Mouse (Mus musculus) right cerebral cortex, postnatal 25 days (tissue): ENCODE measurements at regions not wholly inside any gene's neighbourhood (a gene's known extent, or its start where the extent isn't known, plus 50 kb on each side); places are given as distances from the start of the nearest gene placed in this dataset.

ENCODE experiments used
- DNase-seq: peaks from one replicate; pipeline ENCODE4 v3.0.0; 2022

DNA sequence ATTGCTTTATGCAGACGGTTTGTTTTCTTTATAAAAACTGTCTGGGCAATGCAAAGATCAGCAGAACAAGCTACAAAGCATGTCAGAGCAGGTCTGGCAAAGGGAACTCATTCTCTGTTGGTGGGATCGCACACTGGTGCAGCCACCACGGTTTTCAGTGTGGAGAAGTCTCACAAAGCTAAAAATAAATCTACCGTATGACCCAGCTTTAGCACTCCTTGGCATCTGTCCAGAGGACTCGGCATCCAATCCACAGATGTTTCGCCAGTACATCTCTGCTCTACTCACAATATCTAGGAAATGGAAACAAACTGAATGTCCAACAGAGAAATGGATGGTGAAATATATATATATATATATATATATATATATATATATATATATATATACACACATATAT is 69.4 kb upstream of the Tbc1d5 start:
- no peak for DNase-seq

DNA sequence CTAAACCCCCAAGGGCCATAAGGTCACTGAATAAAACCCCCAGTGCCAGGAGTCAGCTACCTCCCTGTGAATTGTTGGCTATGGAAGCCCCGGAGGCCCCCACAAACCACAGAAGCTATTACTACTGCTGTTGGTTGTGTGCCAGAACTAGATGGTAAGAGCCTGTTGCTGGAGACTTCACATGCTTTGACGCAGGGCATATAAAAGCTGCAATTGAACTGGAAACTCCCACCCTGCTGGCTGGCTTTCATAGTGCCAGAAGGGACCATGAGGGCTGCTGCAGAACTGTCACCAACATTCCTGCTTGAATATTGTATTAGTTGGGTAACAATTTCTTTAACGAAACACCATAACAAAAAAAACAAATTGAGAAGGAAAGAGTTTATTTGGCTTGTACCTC is 66.9 kb upstream of the Tbc1d5 start:
- DNase-seq, result no peak

DNA sequence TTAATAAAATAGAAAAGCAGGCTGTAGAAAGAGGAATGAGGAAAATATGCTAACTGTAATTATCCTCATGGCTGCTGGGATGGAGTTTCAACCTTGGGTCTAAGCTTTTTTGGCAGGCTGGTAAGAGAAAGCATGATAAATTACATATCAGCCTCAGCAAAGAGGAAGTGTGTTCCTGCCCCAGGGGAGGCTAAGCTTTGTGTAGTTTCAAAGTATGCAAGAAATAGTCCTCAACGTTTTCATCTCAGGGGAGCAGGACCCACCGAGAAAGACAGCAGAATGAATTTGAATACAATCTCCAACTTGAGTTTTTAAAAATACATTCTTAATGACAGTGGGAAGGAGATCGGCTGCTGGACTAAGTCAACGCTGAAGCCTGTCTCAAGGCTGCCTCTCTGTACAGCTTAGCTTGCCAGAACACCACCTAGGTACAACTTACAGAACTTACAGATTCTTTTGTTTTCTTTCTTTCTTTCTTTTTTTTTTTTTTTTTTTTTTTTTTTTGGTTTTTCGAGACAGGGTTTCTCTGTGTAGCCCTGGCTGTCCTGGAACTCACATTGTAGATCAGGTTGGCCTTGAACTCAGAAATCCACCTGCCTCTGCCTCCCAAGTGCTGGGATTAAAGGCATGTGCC is 61.3 kb upstream of the Tbc1d5 start:
- DNase-seq, result no peak

DNA sequence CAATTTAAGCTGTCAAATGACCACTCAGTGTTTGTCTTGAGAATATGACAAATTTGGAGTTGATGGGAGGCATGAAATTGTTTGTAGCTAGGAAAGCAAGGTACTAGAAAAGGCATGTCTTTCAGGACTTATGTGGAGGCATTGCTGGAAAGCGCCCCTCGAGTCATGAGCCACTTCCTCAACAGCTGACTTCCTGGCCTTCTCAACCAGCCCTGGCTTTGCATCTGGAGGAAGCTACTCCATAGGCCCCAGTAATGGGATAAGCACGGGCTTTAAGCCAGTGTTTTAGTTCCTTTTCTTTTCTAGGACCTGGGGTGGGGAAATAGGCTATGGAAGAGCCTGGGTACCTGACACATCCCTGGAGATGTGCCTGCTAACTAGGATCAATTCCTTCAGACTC is 60.3 kb upstream of the Tbc1d5 start:
- DNase-seq, result no peak
